Mouse (Mus musculus): ENCODE measurements around the gene Aip. TPM values are rescaled to one million over a fixed set of nuclear protein-coding genes. Genes with fewer than 3 reads are reported as not detected.

Gene Aip
- 1.1 TPM for polyA plus RNA-seq (2014; fragmentation: Illumina TruSeq; extraction: RNeasy Lipid Tissue Mini Kit (QIAGEN cat#74804); ENCODE audit: low read depth, low replicate concordance)

GRCm38 (mm10) chr19:4125741-4126696 lies at the start of gene Aip:
Gene Aip, minus strand, starts transcription at chr19:4125858.

DNA sequence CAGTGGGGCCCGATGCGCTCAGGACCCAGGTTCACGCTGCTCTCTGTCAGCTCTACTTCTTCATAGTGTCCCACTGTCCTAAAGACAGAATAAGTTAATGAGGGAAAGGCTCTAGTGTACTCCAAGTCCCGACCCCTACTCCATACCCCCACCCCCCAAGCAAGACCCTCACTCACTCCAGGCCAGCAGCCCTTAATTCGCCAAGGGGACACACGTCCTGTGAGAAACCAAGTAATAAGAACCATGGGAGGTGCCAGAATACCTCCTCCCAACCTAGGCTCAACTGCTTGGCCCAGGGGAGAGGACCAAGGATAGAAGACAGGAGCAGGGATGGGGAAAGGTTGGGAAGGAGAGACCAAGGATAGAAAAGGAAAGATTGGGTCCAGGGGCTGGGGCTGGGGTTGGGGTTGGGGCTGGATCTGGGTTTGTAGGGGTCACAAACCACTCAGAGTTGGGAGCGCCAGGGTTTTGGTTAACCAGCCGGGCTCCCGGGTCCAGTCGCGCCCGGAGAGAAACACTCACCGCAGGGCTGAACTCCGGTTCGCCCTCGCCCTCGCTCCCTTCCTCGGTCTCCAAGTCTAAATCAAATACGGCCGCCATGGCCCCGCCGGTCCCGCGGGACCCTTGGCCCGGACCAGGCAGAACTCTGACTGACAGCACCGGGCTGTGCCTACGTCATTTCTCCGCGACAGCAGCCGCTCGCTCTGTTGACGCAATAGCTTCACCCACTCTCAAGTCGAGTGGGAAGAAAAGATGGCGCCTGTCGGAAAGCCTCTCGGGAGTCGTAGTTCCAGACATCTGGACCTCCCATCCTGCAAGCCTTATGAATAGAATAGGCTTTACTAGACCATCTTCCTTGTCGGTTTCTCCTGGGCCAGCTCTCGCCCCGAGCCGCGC lies 37.2 kb upstream of the Aip start, which contains the start of gene Rps6kb2:
Gene Rps6kb2 (minus strand): TSS at position 709 of the 897 bp plus-strand sequence.

DNA sequence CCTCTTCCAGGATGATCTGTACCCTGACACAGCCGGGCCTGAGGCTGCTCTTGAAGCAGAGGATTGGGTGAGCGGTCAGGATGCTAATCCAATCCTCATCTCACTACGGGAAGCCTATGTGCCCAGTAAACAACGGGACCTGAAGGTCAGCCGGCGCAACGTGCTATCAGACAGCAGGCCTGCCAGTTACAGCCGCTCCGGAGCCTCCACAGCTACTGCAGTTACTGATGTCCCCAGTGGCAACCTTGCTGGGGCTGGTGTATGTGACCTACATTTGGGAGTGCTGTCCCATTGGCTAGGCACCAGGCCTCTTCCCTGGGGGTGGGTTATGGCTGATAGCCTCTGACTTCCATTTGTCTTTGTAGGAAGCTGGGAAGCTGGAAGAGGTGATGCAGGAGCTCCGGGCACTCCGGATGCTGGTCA lies 27.6 kb upstream of the Aip start, which contains the start of gene Ptprcap:
Gene Ptprcap (plus strand): TSS at position 373 of the 423 bp plus-strand sequence.

GRCm38 (mm10) chr19:4148491-4148806 lies 22.8 kb upstream of the Aip start, which contains the start of gene Coro1b:
Gene Coro1b, plus strand, starts transcription at chr19:4148619.

GRCm38 (mm10) chr19:4143759-4144268 lies 18.2 kb upstream of the Aip start, which contains the start of gene Cabp4:
Gene Cabp4, minus strand, starts transcription at chr19:4144033.

GRCm38 (mm10) chr19:4139446-4139845 lies 13.8 kb upstream of the Aip start, which contains the start of gene Gpr152:
Gene Gpr152, plus strand, starts transcription at chr19:4139787.

DNA sequence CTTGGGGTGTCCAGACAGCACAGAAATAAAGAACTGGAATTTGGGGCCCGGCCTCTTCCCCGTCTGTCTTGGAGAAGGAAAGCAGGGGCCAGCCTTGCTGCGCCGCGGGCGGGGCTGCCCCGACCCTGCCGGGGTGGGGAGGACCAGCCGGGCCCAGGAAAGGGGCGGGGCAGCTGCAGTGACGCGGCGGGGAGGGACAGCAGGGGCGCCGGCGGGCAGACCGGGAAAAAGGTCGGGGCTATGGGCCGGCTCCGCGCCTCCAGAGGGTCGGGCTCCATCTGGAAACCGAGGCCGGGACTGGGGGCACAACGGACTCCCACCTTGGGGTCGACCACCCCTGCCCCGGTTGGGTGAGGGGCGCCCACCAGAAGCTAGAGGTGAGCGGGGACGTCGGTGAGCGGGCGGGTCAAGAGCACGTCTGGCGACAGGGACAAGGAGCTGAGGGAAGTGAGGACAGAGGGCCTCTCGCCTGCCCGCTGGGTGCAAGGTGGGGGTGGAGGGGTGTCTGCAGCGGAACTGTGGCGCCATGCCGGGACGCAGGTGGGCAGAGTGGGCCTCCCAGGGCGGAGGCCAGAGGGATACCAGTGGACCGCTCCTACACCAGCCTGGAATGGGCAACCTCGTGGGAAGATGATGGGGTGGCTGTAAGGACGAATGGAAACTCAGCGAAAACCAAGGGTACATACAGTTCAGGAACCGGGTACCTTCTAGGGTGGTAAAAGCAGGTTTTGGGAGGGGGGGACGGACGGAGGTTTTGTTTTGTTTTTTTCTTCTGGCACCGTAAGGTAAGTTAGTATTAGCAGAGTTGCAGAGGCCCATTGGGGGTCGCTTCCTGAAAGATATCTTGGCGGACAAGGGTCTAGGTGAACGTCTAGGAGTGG lies 25.6 kb downstream of the Aip start, which contains the start of gene Pitpnm1:
Gene Pitpnm1 (plus strand): TSS at position 162 of the 881 bp plus-strand sequence.

DNA sequence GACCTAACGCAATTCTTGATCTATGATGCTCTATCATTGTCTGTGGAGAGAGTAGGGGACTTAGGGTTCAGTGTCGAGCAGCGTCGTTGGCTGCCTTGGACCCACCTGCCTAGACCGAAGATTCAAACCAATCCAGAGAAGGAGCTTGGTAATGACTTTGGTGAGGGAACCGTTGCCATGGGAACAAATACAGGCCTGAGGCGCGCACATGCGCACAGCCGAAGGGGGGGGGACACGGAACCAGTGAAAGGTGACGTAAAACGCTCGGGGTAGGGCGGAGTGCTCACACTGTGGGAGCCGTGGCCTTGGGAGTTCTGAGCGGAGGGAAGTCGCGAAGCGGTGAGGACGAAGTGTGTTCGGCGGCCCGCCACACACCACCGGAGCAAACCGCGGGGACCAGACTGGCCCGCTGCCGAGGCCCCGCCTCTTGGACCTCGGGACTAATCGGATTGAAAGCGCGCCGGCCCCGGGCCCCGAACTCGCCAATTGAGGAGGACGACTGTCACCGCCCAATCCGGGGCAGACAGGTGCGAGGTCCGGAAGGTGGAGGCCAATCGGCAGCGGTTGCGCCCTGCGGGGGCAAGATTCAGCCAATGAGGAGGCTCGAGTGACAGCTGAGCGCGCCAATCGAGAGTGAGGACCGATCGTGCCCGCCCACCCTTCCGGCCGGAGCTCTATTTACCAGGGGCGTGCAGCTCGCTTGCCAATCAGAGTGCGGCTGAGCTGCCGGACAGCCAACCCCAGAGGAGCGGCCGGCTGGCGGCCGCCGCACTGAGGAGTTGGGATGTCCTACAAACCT lies 28.8 kb downstream of the Aip start, which contains the start of gene Cdk2ap2:
Gene Cdk2ap2 (plus strand): TSS at position 541 of the 799 bp plus-strand sequence.

DNA sequence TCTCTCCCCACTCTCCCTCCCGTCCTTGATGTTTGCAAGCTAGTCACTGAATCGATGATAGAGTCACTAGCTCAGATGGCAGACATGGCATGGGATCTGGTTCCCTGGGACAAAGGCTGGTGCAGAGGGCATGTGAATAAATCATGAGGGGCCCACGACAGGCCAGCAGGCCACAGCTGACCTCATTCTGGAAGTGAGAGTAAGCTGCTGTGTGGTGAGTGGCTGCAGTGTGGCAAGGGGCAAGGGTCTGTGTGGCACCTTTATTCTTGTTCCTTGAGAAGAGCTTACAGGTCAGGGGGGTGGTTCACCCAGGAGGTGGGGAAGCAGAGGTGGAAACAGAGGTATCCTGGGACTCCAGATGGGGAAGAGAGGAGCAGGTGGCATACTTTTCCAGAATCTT lies 44.3 kb downstream of the Aip start, which contains the start of gene Cabp2:
Gene Cabp2 (plus strand): TSS at position 185 of the 400 bp plus-strand sequence.

Other genes with a start within 250 kb of the Aip start
- 2.0 TPM for gene Tcirg1, start 218.7 kb downstream of the Aip start, polyA plus RNA-seq (2014; fragmentation: Illumina TruSeq; extraction: RNeasy Lipid Tissue Mini Kit (QIAGEN cat#74804); ENCODE audit: low read depth, low replicate concordance)
- 10.0 TPM for gene Ndufs8, start 213.1 kb downstream of the Aip start, polyA plus RNA-seq (2014; fragmentation: Illumina TruSeq; extraction: RNeasy Lipid Tissue Mini Kit (QIAGEN cat#74804); ENCODE audit: low read depth, low replicate concordance)
- gene Aldh3b1, start 196.1 kb downstream of the Aip start, polyA plus RNA-seq (2014; fragmentation: Illumina TruSeq; extraction: RNeasy Lipid Tissue Mini Kit (QIAGEN cat#74804); ENCODE audit: low read depth, low replicate concordance): 9.5 TPM
- 2.3 TPM for gene Unc93b1, start 190.7 kb downstream of the Aip start, polyA plus RNA-seq (2014; fragmentation: Illumina TruSeq; extraction: RNeasy Lipid Tissue Mini Kit (QIAGEN cat#74804); ENCODE audit: low read depth, low replicate concordance)
- gene Aldh3b3, start 167.2 kb downstream of the Aip start, polyA plus RNA-seq (2014; fragmentation: Illumina TruSeq; extraction: RNeasy Lipid Tissue Mini Kit (QIAGEN cat#74804); ENCODE audit: low read depth, low replicate concordance): not detected
- gene Aldh3b2, start 153.5 kb downstream of the Aip start, polyA plus RNA-seq (2014; fragmentation: Illumina TruSeq; extraction: RNeasy Lipid Tissue Mini Kit (QIAGEN cat#74804); ENCODE audit: low read depth, low replicate concordance): 0.99 TPM
- gene Acy3, start 139.3 kb downstream of the Aip start, polyA plus RNA-seq (2014; fragmentation: Illumina TruSeq; extraction: RNeasy Lipid Tissue Mini Kit (QIAGEN cat#74804); ENCODE audit: low read depth, low replicate concordance): 3.2 TPM
- gene Tbx10, start 133.1 kb downstream of the Aip start, polyA plus RNA-seq (2014; fragmentation: Illumina TruSeq; extraction: RNeasy Lipid Tissue Mini Kit (QIAGEN cat#74804); ENCODE audit: low read depth, low replicate concordance): not detected
- not detected for gene Nudt8, start 125.3 kb downstream of the Aip start, polyA plus RNA-seq (2014; fragmentation: Illumina TruSeq; extraction: RNeasy Lipid Tissue Mini Kit (QIAGEN cat#74804); ENCODE audit: low read depth, low replicate concordance)
- gene Gm49405, start 125.2 kb downstream of the Aip start, polyA plus RNA-seq (2014; fragmentation: Illumina TruSeq; extraction: RNeasy Lipid Tissue Mini Kit (QIAGEN cat#74804); ENCODE audit: low read depth, low replicate concordance): not detected
- not detected for gene Doc2g, start 122.5 kb downstream of the Aip start, polyA plus RNA-seq (2014; fragmentation: Illumina TruSeq; extraction: RNeasy Lipid Tissue Mini Kit (QIAGEN cat#74804); ENCODE audit: low read depth, low replicate concordance)
- 6.6 TPM for gene Ndufv1, start 113.1 kb downstream of the Aip start, polyA plus RNA-seq (2014; fragmentation: Illumina TruSeq; extraction: RNeasy Lipid Tissue Mini Kit (QIAGEN cat#74804); ENCODE audit: low read depth, low replicate concordance)
- 19.5 TPM for gene Gstp1, start 87.9 kb downstream of the Aip start, polyA plus RNA-seq (2014; fragmentation: Illumina TruSeq; extraction: RNeasy Lipid Tissue Mini Kit (QIAGEN cat#74804); ENCODE audit: low read depth, low replicate concordance)
- 9.4 TPM for gene Gstp2, start 79.8 kb downstream of the Aip start, polyA plus RNA-seq (2014; fragmentation: Illumina TruSeq; extraction: RNeasy Lipid Tissue Mini Kit (QIAGEN cat#74804); ENCODE audit: low read depth, low replicate concordance)
- gene Gstp3, start 66.3 kb downstream of the Aip start, polyA plus RNA-seq (2014; fragmentation: Illumina TruSeq; extraction: RNeasy Lipid Tissue Mini Kit (QIAGEN cat#74804); ENCODE audit: low read depth, low replicate concordance): not detected
- not detected for gene Cabp2, start 44.3 kb downstream of the Aip start, polyA plus RNA-seq (2014; fragmentation: Illumina TruSeq; extraction: RNeasy Lipid Tissue Mini Kit (QIAGEN cat#74804); ENCODE audit: low read depth, low replicate concordance)
- 1.1 TPM for gene Cdk2ap2, start 28.7 kb downstream of the Aip start, polyA plus RNA-seq (2014; fragmentation: Illumina TruSeq; extraction: RNeasy Lipid Tissue Mini Kit (QIAGEN cat#74804); ENCODE audit: low read depth, low replicate concordance)
- gene Pitpnm1, start 25.9 kb downstream of the Aip start, polyA plus RNA-seq (2014; fragmentation: Illumina TruSeq; extraction: RNeasy Lipid Tissue Mini Kit (QIAGEN cat#74804); ENCODE audit: low read depth, low replicate concordance): 0.87 TPM
- not detected for gene Gpr152, start 13.9 kb upstream of the Aip start, polyA plus RNA-seq (2014; fragmentation: Illumina TruSeq; extraction: RNeasy Lipid Tissue Mini Kit (QIAGEN cat#74804); ENCODE audit: low read depth, low replicate concordance)
- gene Cabp4, start 18.2 kb upstream of the Aip start, polyA plus RNA-seq (2014; fragmentation: Illumina TruSeq; extraction: RNeasy Lipid Tissue Mini Kit (QIAGEN cat#74804); ENCODE audit: low read depth, low replicate concordance): not detected
- 31.5 TPM for gene Coro1b, start 22.8 kb upstream of the Aip start, polyA plus RNA-seq (2014; fragmentation: Illumina TruSeq; extraction: RNeasy Lipid Tissue Mini Kit (QIAGEN cat#74804); ENCODE audit: low read depth, low replicate concordance)
- gene Ptprcap, start 27.7 kb upstream of the Aip start, polyA plus RNA-seq (2014; fragmentation: Illumina TruSeq; extraction: RNeasy Lipid Tissue Mini Kit (QIAGEN cat#74804); ENCODE audit: low read depth, low replicate concordance): 3.5 TPM
- gene Rps6kb2, start 37.5 kb upstream of the Aip start, polyA plus RNA-seq (2014; fragmentation: Illumina TruSeq; extraction: RNeasy Lipid Tissue Mini Kit (QIAGEN cat#74804); ENCODE audit: low read depth, low replicate concordance): 3.1 TPM
- gene Carns1, start 49.6 kb upstream of the Aip start, polyA plus RNA-seq (2014; fragmentation: Illumina TruSeq; extraction: RNeasy Lipid Tissue Mini Kit (QIAGEN cat#74804); ENCODE audit: low read depth, low replicate concordance): 0.93 TPM
- gene Tbc1d10c, start 65.4 kb upstream of the Aip start, polyA plus RNA-seq (2014; fragmentation: Illumina TruSeq; extraction: RNeasy Lipid Tissue Mini Kit (QIAGEN cat#74804); ENCODE audit: low read depth, low replicate concordance): not detected
- 103 TPM for gene Ppp1ca, start 66.2 kb upstream of the Aip start, polyA plus RNA-seq (2014; fragmentation: Illumina TruSeq; extraction: RNeasy Lipid Tissue Mini Kit (QIAGEN cat#74804); ENCODE audit: low read depth, low replicate concordance)
- gene Rad9a, start 75.8 kb upstream of the Aip start, polyA plus RNA-seq (2014; fragmentation: Illumina TruSeq; extraction: RNeasy Lipid Tissue Mini Kit (QIAGEN cat#74804); ENCODE audit: low read depth, low replicate concordance): 3.1 TPM
- gene Clcf1, start 88.4 kb upstream of the Aip start, polyA plus RNA-seq (2014; fragmentation: Illumina TruSeq; extraction: RNeasy Lipid Tissue Mini Kit (QIAGEN cat#74804); ENCODE audit: low read depth, low replicate concordance): 0.70 TPM
- not detected for gene AC109138.7, start 88.5 kb upstream of the Aip start, polyA plus RNA-seq (2014; fragmentation: Illumina TruSeq; extraction: RNeasy Lipid Tissue Mini Kit (QIAGEN cat#74804); ENCODE audit: low read depth, low replicate concordance)
- gene Pold4, start 106.0 kb upstream of the Aip start, polyA plus RNA-seq (2014; fragmentation: Illumina TruSeq; extraction: RNeasy Lipid Tissue Mini Kit (QIAGEN cat#74804); ENCODE audit: low read depth, low replicate concordance): not detected
- gene Ssh3, start 143.3 kb upstream of the Aip start, polyA plus RNA-seq (2014; fragmentation: Illumina TruSeq; extraction: RNeasy Lipid Tissue Mini Kit (QIAGEN cat#74804); ENCODE audit: low read depth, low replicate concordance): 3.0 TPM
- not detected for gene Ankrd13d, start 157.3 kb upstream of the Aip start, polyA plus RNA-seq (2014; fragmentation: Illumina TruSeq; extraction: RNeasy Lipid Tissue Mini Kit (QIAGEN cat#74804); ENCODE audit: low read depth, low replicate concordance)
- 10.8 TPM for gene Grk2, start 180.4 kb upstream of the Aip start, polyA plus RNA-seq (2014; fragmentation: Illumina TruSeq; extraction: RNeasy Lipid Tissue Mini Kit (QIAGEN cat#74804); ENCODE audit: low read depth, low replicate concordance)